In the genomic region with DNA sequence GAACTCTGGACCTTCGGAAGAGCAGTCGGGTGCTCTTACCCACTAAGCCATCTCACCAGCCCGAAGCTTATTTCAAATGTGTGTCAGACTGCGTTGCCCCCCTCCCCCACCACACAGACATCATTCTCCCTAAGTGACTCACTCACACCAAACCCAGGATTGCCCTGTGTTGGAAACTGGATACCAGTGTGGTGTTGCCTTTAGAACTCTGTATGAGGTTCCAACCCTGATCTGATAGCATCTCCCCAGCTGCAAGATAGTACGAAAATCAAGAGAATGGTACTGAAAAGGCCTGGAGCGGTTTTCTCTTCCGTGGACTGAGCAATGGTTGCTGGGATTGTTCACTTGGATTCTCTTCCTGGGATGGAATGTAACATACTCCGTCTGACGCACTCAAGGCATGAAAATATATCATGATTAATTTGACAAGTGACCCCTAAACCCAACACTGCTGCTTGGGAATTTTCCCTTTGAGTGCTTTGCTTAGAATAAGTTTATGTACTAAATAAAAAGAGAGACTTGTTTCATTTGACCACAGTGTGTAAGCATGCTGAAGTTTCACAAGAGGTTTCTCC, we compare ENCODE assay signal across 27 mouse cellular contexts.
A peak's percentile ranks its signal among the peaks of the same experiment; 100 is the strongest.
DNase-seq lines count a peak whose midpoint lies in the region; ATAC-seq and TF ChIP-seq lines count a peak whose summit lies in the region.
"Had no signal": no experiment of that assay in that cellular context is flagged by ENCODE, and none has a peak within 500 bp of the region (broad histone marks: within the 10 kb centered on the region; RNA-seq: fewer than 3 reads in every experiment).

No protein-coding gene starts in this region.

- TF ChIP-seq CTCF in Patski (IDR thresholded peaks at IDR 0.05) = no peak

- H3K27me3 ChIP-seq in Patski = no peaks in the 10 kb centered on the region
- H3K27me3 ChIP-seq: embryonic facial prominence, embryonic 15.5 days; heart, embryonic 13.5 days; hindbrain, embryonic 15.5 days; limb, embryonic 15.5 days; liver, embryonic 13.5 days; midbrain, embryonic 13.5 days; neural tube, embryonic 15.5 days; stomach, embryonic 15.5 days had no signal

- in situ Hi-C loops in Patski (cut with MboI; ENCODE audit: low pct_unique_long_range_greater_than_20kb) = no loop called here

- DNase-seq in embryo, embryonic 10 days (ENCODE audit: low spot score) = peak; percentile 6
- DNase-seq in embryo, embryonic 10.5 days (ENCODE audit: low spot score) = no peak
- DNase-seq in kidney, postnatal 14 days = peak; percentile 4
- no peak for DNase-seq in kidney, postnatal 36 days
- peak; percentile 54 for DNase-seq in Patski (ENCODE audit: low read depth, low spot score)
- DNase-seq in yolk sac, embryonic 10.5 days (ENCODE audit: low spot score) = no peak
- no peak for DNase-seq in urinary bladder, adult 18-20 months (ENCODE audit: low spot score in 2 of 2)
- DNase-seq: adrenal gland, postnatal 14 days; cerebellum, adult 11-12 months; cerebellum, adult 9-11 months; heart, postnatal 10 days; kidney, adult 11 months; layer of hippocampus, adult 9-11 months; liver, embryonic 13.5 days; lung, adult 18-20 months; retina, postnatal 1 day; right cerebral cortex, postnatal 14 days had no signal

- ATAC-seq in Patski = peak; percentile 89
- ATAC-seq: forebrain, embryonic 16.5 days; inflammation-experienced regulatory T-cells, adult 6 months; lung, postnatal 0 days; midbrain, embryonic 13.5 days had no signal

- CTCF ChIA-PET in Patski (lab: Charles Lee) = interaction anchor here (1.1 kb wide), 1 partner anchor 8 kb away, joined by 3 read pairs; no protein-coding TSS in a partner anchor

- POLR2A ChIA-PET in Patski (lab: Charles Lee) = no interaction called here

Comparison
In these comparisons a context has a peak if more than half of its experiments do, and no peak if none do; other contexts are left out.
1. DNase-seq: peak in embryo, embryonic 10 days (single experiment), kidney, postnatal 14 days (single experiment) and Patski (single experiment); none in embryo, embryonic 10.5 days (single experiment), kidney, postnatal 36 days (0 of 2), yolk sac, embryonic 10.5 days (single experiment) and urinary bladder, adult 18-20 months (0 of 2).